10 mouse cellular contexts compared by ENCODE assay signal in the genomic region with DNA sequence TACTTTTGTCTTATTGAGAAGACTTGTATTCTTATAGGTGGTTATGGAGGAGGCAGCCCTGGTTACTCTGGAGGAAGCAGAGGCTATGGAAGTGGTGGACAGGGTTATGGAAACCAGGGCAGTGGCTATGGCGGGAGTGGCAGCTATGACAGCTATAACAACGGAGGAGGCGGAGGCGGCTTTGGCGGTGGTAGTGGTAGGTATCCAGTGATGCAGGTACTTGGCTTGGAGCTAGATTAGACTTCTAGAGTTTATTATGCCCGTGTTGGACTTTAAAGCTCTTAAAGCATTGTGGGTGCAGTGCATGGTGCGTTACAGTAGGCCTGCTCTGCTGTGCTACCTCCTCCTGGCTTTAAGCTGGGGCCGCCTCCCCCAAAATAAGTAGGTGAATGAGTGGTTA. TPM values are rescaled to one million over a fixed set of nuclear protein-coding genes. Genes with fewer than 3 reads are reported as not detected.
DNase-seq lines count a peak whose midpoint lies in the region; ATAC-seq and TF ChIP-seq lines count a peak whose summit lies in the region.
"Had no signal": no experiment of that assay in that cellular context is flagged by ENCODE, and none has a peak within 500 bp of the region (broad histone marks: within the 10 kb centered on the region; RNA-seq: fewer than 3 reads in every experiment).

No protein-coding gene starts in this region.

- peak overlapping the region in 1 of 2 experiments; percentile 9; a peak in 1 of 4 replicates for H3K27ac ChIP-seq in heart, embryonic 14.5 days (replicated peaks in 1 of 2; ENCODE audit: control insufficient read depth in 1 of 2, insufficient read depth in 1 of 2, low read depth in 2 of 2, low read length in 2 of 2)
- peak overlapping the region; percentile 82 for H3K27ac ChIP-seq in MEL (ENCODE audit: control insufficient read depth, low read depth, low read length)
- no peak overlapping the region for H3K27ac ChIP-seq in hindbrain, embryonic 11.5 days (ENCODE audit: low read depth, low read length)
- no peak overlapping the region for H3K27ac ChIP-seq in liver, postnatal 0 days (ENCODE audit: low read depth)
- H3K27ac ChIP-seq in layer of hippocampus, adult 2 months, result no peak overlapping the region

- no peak for ATAC-seq in heart, embryonic 14.5 days (ENCODE audit: insufficient number of reproducible peaks, insufficient read depth, low FRiP score, low read depth)
- ATAC-seq in hindbrain, embryonic 11.5 days (ENCODE audit: low FRiP score), result no peak
- ATAC-seq in liver, postnatal 0 days, result no peak

- no peak for DNase-seq in heart, adult 18-20 months
- DNase-seq in MEL (ENCODE audit: low read depth, low spot score), result peak; percentile 34
- no peak for DNase-seq in hindbrain, embryonic 11.5 days (ENCODE audit: low spot score)
- peak; percentile 25 for DNase-seq in liver, postnatal 0 days
- no peak for DNase-seq in left cerebral cortex, adult 9 months (ENCODE audit: low spot score in 2 of 2)
- DNase-seq in embryo, embryonic 9.5 days (ENCODE audit: extremely low spot score), result no peak
- no peak for DNase-seq in layer of hippocampus, adult 2 months (ENCODE audit: low spot score in 2 of 2)
- DNase-seq: right cerebral cortex, postnatal 14 days had no signal

- no peak for TF ChIP-seq EP300 in MEL (IDR thresholded peaks at IDR 0.05; ENCODE audit: low read depth in 1 of 2, low read length in 2 of 2)
- no peak for TF ChIP-seq EP300 in liver, postnatal 0 days (IDR thresholded peaks at IDR 0.05; ENCODE audit: low read depth)

- no peaks in the 10 kb centered on the region for H3K27me3 ChIP-seq in heart, embryonic 14.5 days (ENCODE audit: control insufficient read depth, insufficient read depth, low read length)
- H3K27me3 ChIP-seq in MEL (ENCODE audit: control insufficient read depth in 1 of 2, insufficient read depth in 2 of 2, low read length in 2 of 2), result no peaks in the 10 kb centered on the region
- H3K27me3 ChIP-seq in hindbrain, embryonic 11.5 days (ENCODE audit: control insufficient read depth, insufficient read depth, low read length), result no peaks in the 10 kb centered on the region
- no peaks in the 10 kb centered on the region for H3K27me3 ChIP-seq in liver, postnatal 0 days (ENCODE audit: insufficient read depth, low read length)

- 66% methylated on average over 8 of the region's 8 CpGs for WGBS in heart, embryonic 14.5 days
- WGBS in hindbrain, embryonic 11.5 days, result 77% methylated on average over 8 of the region's 8 CpGs
- WGBS in liver, postnatal 0 days (ENCODE audit: insufficient replicate concordance), result 52% methylated on average over 8 of the region's 8 CpGs

- H3K4me1 ChIP-seq in heart, embryonic 14.5 days (ENCODE audit: control insufficient read depth in 2 of 2, insufficient read depth in 2 of 2, low read length in 2 of 2), result peaks cover 6 to 36% of the 10 kb centered on the region in 2 experiments
- no peaks in the 10 kb centered on the region for H3K4me1 ChIP-seq in MEL (ENCODE audit: control insufficient read depth in 1 of 2, insufficient read depth in 2 of 2, low read length in 2 of 2)
- peaks cover 7% of the 10 kb centered on the region; the same call in 1 of the 2 replicates for H3K4me1 ChIP-seq in hindbrain, embryonic 11.5 days (replicated peaks; ENCODE audit: control insufficient read depth, insufficient read depth, low read length)
- H3K4me1 ChIP-seq in liver, postnatal 0 days (ENCODE audit: insufficient read depth), result peaks cover 12% of the 10 kb centered on the region

- H3K36me3 ChIP-seq in heart, embryonic 14.5 days (ENCODE audit: control insufficient read depth, insufficient read depth, low read length), result peaks cover 66% of the 10 kb centered on the region
- H3K36me3 ChIP-seq in MEL (ENCODE audit: control insufficient read depth in 1 of 2, insufficient read depth in 2 of 2, low read length in 2 of 2), result peaks cover 0 to 13% of the 10 kb centered on the region in 2 experiments
- peaks cover 30% of the 10 kb centered on the region for H3K36me3 ChIP-seq in hindbrain, embryonic 11.5 days (ENCODE audit: control insufficient read depth, insufficient read depth, low read length)
- H3K36me3 ChIP-seq in liver, postnatal 0 days (replicated peaks; ENCODE audit: insufficient read depth, low read length), result peaks cover 61% of the 10 kb centered on the region

- peak overlapping the region; percentile 64 for H3K9ac ChIP-seq in heart, embryonic 14.5 days (ENCODE audit: low read length)
- peak overlapping the region; percentile 98 for H3K9ac ChIP-seq in MEL (ENCODE audit: control insufficient read depth, low read depth, low read length, poor library complexity, severe bottlenecking)
- peak overlapping the region; percentile 31; the same call in 1 of the 2 replicates for H3K9ac ChIP-seq in hindbrain, embryonic 11.5 days (ENCODE audit: low read depth, low read length)
- peak overlapping the region; percentile 66 for H3K9ac ChIP-seq in liver, postnatal 0 days (replicated peaks)

- H3K9me3 ChIP-seq in heart, embryonic 14.5 days (ENCODE audit: control insufficient read depth, low read length), result no peaks in the 10 kb centered on the region
- no peaks in the 10 kb centered on the region for H3K9me3 ChIP-seq in MEL (replicated peaks; ENCODE audit: insufficient read depth, low read length)
- no peaks in the 10 kb centered on the region for H3K9me3 ChIP-seq in hindbrain, embryonic 11.5 days (ENCODE audit: control insufficient read depth, low read length)
- no peaks in the 10 kb centered on the region for H3K9me3 ChIP-seq in liver, postnatal 0 days (ENCODE audit: low read length)

- peak overlapping the region; percentile 86 for H3K4me2 ChIP-seq in heart, embryonic 14.5 days (ENCODE audit: low read length)
- peak overlapping the region; percentile 74 for H3K4me2 ChIP-seq in hindbrain, embryonic 11.5 days (replicated peaks; ENCODE audit: low read depth, low read length)
- H3K4me2 ChIP-seq in liver, postnatal 0 days (ENCODE audit: low read depth, low read length), result peak overlapping the region; percentile 83

- no peak for TF ChIP-seq CTCF in MEL (IDR thresholded peaks at IDR 0.05 in 2 of 3, conservative IDR thresholded peaks at IDR 0.05 in 1 of 3; ENCODE audit: control insufficient read depth in 1 of 3, insufficient read depth in 1 of 3, low read depth in 2 of 3, low read length in 3 of 3, poor library complexity in 1 of 3, severe bottlenecking in 1 of 3)
- no peak for TF ChIP-seq CTCF in liver, postnatal 0 days (IDR thresholded peaks at IDR 0.05; ENCODE audit: low read depth)
- TF ChIP-seq CTCF in layer of hippocampus, adult 2 months (conservative IDR thresholded peaks at IDR 0.05), result no peak

- TF ChIP-seq RAD21 in MEL (IDR thresholded peaks at IDR 0.05; ENCODE audit: low read depth, low read length), result no peak

- peak overlapping the region in 1 of 2 experiments; percentile 80; a peak in 2 of 4 replicates for H3K4me3 ChIP-seq in heart, embryonic 14.5 days (ENCODE audit: control insufficient read depth in 1 of 2, insufficient read depth in 1 of 2, low read depth in 1 of 2, low read length in 2 of 2)
- peak overlapping the region; percentile 69 to 80 for H3K4me3 ChIP-seq in MEL (ENCODE audit: control insufficient read depth in 1 of 2, insufficient read depth in 1 of 2, low read depth in 2 of 2, low read length in 2 of 2)
- H3K4me3 ChIP-seq in hindbrain, embryonic 11.5 days (ENCODE audit: low read depth, low read length), result peak overlapping the region; percentile 46
- H3K4me3 ChIP-seq in liver, postnatal 0 days (ENCODE audit: low read depth, low read length), result peak overlapping the region; percentile 62
- no peak overlapping the region; the same call in 1 of the 2 replicates for H3K4me3 ChIP-seq in layer of hippocampus, adult 2 months

- TF ChIP-seq POLR2A in MEL (IDR thresholded peaks at IDR 0.05; ENCODE audit: control insufficient read depth in 1 of 2, insufficient read depth in 1 of 2, low read depth in 1 of 2, low read length in 2 of 2, poor library complexity in 1 of 2), result no peak

- H3K79me2 ChIP-seq in MEL (ENCODE audit: control insufficient read depth, insufficient read depth, low read length, poor library complexity), result peaks cover 50% of the 10 kb centered on the region

RNA-seq across cellular contexts. Expression of a gene that starts 2.7 kb away (rescaled TPM):
- 425 and 457 TPM in 2 replicates for polyA plus RNA-seq in heart, embryonic 14.5 days (2014; fragmentation: Nextera tagmentation; extraction: Ambion mirVana)
- total RNA-seq in heart, adult 18-20 months (2021), result 100 to 1,000 TPM; 147 to 150 TPM
- total RNA-seq in MEL (2012; rRNA removed), result 322 and 402 TPM in 2 replicates
- polyA plus RNA-seq in MEL (2012; ENCODE audit: insufficient read depth in 1 of 2, insufficient read length in 2 of 2, low read depth in 1 of 2, low replicate concordance in 2 of 2, missing spikeins in 1 of 2), result 100 to 1,000 TPM in 1 of 2 experiments, not detected in 1; 900 TPM
- polyA plus RNA-seq in hindbrain, embryonic 11.5 days (2014; fragmentation: Nextera tagmentation; extraction: Ambion mirVana), result 1,309 and 1,311 TPM in 2 replicates
- polyA plus RNA-seq in liver, postnatal 0 days (2015; fragmentation: Nextera tagmentation; extraction: Ambion mirVana), result 126 and 151 TPM in 2 replicates
- total RNA-seq in layer of hippocampus, adult 2 months (2021), result 100 to 1,000 TPM; 256 to 265 TPM

RNA-seq across cellular contexts. Expression of a gene that starts 3.3 kb away (rescaled TPM):
- 105 and 108 TPM in 2 replicates for polyA plus RNA-seq in heart, embryonic 14.5 days (2014; fragmentation: Nextera tagmentation; extraction: Ambion mirVana)
- 10 to 100 TPM; 49.8 to 53.1 TPM for total RNA-seq in heart, adult 18-20 months (2021)
- 39.8 and 40.5 TPM in 2 replicates for total RNA-seq in MEL (2012; rRNA removed)
- 10 to 100 TPM; 42.4 to 67.1 TPM for polyA plus RNA-seq in MEL (2012; ENCODE audit: insufficient read depth in 1 of 2, insufficient read length in 2 of 2, low read depth in 1 of 2, low replicate concordance in 2 of 2, missing spikeins in 1 of 2)
- polyA plus RNA-seq in hindbrain, embryonic 11.5 days (2014; fragmentation: Nextera tagmentation; extraction: Ambion mirVana), result 185 and 204 TPM in 2 replicates
- polyA plus RNA-seq in liver, postnatal 0 days (2015; fragmentation: Nextera tagmentation; extraction: Ambion mirVana), result 19.0 and 23.3 TPM in 2 replicates
- total RNA-seq in layer of hippocampus, adult 2 months (2021), result 100 to 1,000 TPM; 179 to 187 TPM

RNA-seq across cellular contexts. Expression of a gene that starts 15.3 kb away (rescaled TPM):
- polyA plus RNA-seq in heart, embryonic 14.5 days (2014; fragmentation: Nextera tagmentation; extraction: Ambion mirVana), result 1.8 and 2.2 TPM in 2 replicates
- 1 to 10 TPM in 1 of 2 experiments, under 1 TPM in 1; 0.46 to 1.2 TPM for total RNA-seq in heart, adult 18-20 months (2021)
- total RNA-seq in MEL (2012; rRNA removed), result 63.9 and 74.6 TPM in 2 replicates
- polyA plus RNA-seq in MEL (2012; ENCODE audit: insufficient read depth in 1 of 2, insufficient read length in 2 of 2, low read depth in 1 of 2, low replicate concordance in 2 of 2, missing spikeins in 1 of 2), result 100 to 1,000 TPM in 1 of 2 experiments, not detected in 1; 103 TPM
- 4.7 and 5.0 TPM in 2 replicates for polyA plus RNA-seq in hindbrain, embryonic 11.5 days (2014; fragmentation: Nextera tagmentation; extraction: Ambion mirVana)
- polyA plus RNA-seq in liver, postnatal 0 days (2015; fragmentation: Nextera tagmentation; extraction: Ambion mirVana), result 85.8 and 89.1 TPM in 2 replicates
- total RNA-seq in layer of hippocampus, adult 2 months (2021), result not detected
- total RNA-seq: layer of hippocampus, adult 8-10 months had no signal

RNA-seq across cellular contexts. Expression of a gene that starts 29.6 kb away (rescaled TPM):
- polyA plus RNA-seq in heart, embryonic 14.5 days (2014; fragmentation: Nextera tagmentation; extraction: Ambion mirVana), result 163 and 172 TPM in 2 replicates
- 10 to 100 TPM; 52.3 to 52.9 TPM for total RNA-seq in heart, adult 18-20 months (2021)
- 46.7 and 48.0 TPM in 2 replicates for total RNA-seq in MEL (2012; rRNA removed)
- 100 to 1,000 TPM; 117 to 822 TPM for polyA plus RNA-seq in MEL (2012; ENCODE audit: insufficient read depth in 1 of 2, insufficient read length in 2 of 2, low read depth in 1 of 2, low replicate concordance in 2 of 2, missing spikeins in 1 of 2)
- 310 and 313 TPM in 2 replicates for polyA plus RNA-seq in hindbrain, embryonic 11.5 days (2014; fragmentation: Nextera tagmentation; extraction: Ambion mirVana)
- polyA plus RNA-seq in liver, postnatal 0 days (2015; fragmentation: Nextera tagmentation; extraction: Ambion mirVana), result 110 and 121 TPM in 2 replicates
- 10 to 100 TPM; 91.0 to 96.2 TPM for total RNA-seq in layer of hippocampus, adult 2 months (2021)

Comparison
In these comparisons a context has a peak if more than half of its experiments do, and no peak if none do; other contexts are left out.
1. H3K9ac ChIP-seq: peak in every context shown above with its lines; median percentile 98 in MEL; 66 in liver, postnatal 0 days; 64 in heart, embryonic 14.5 days; 31 in hindbrain, embryonic 11.5 days.
2. DNase-seq: peak in MEL (single experiment) and liver, postnatal 0 days (single experiment); none in heart, adult 18-20 months (0 of 2), hindbrain, embryonic 11.5 days (single experiment), left cerebral cortex, adult 9 months (0 of 2), embryo, embryonic 9.5 days (single experiment) and layer of hippocampus, adult 2 months (0 of 2).
3. RNA of a gene that starts 15.3 kb away (polyA plus RNA-seq): 103 TPM in MEL and 85.8 to 89.1 TPM in liver, postnatal 0 days; 4.7 to 5.0 TPM in hindbrain, embryonic 11.5 days and 1.8 to 2.2 TPM in heart, embryonic 14.5 days; every median in the first group is over 10 times any median in the second.
4. Peak in every context shown above with its lines, with median percentiles within 50 percentile points of each other: H3K4me2 ChIP-seq.